Mouse (Mus musculus): ENCODE data around the gene Dgki. TPM values are rescaled to one million over a fixed set of nuclear protein-coding genes. Genes with fewer than 3 reads are reported as not detected.

The Dgki gene
- polyA plus RNA-seq, 1 experiment from 2014 or later, result 2.8 TPM

- Histone ChIP-seq H3K9ac (ENCODE audit: low read length) (no peak overlapping the region), H3K4me1 (ENCODE audit: control insufficient read depth, insufficient read depth, low read length) (no peaks in the 10 kb centered on the region), H3K4me2 (ENCODE audit: low read depth) (no peak overlapping the region), H3K4me3 (ENCODE audit: low read depth, low read length) (no peak overlapping the region), H3K27ac (ENCODE audit: low read depth, low read length) (no peak overlapping the region), H3K27me3 (ENCODE audit: control insufficient read depth, insufficient read depth, low read length) (no peaks in the 10 kb centered on the region), H3K9me3 (ENCODE audit: control insufficient read depth, low read length) (no peaks in the 10 kb centered on the region), H3K36me3 (ENCODE audit: control insufficient read depth, insufficient read depth, low read length) (no peaks in the 10 kb centered on the region)
- no peak for DNase-seq (ENCODE audit: low spot score)
- no peak for ATAC-seq (ENCODE audit: insufficient read depth, low FRiP score, low TSS enrichment)
- WGBS, result 82% methylated on average over 3 of the region's 3 CpGs
These were observed 239.9 kb downstream of the Dgki start for GRCm38 (mm10) chr6:37060114-37060513.

- H3K9ac ChIP-seq (ENCODE audit: low read length), result no peak overlapping the region
- no peak overlapping the region for H3K4me2 ChIP-seq (ENCODE audit: low read depth)
- ATAC-seq (ENCODE audit: insufficient read depth, low FRiP score, low TSS enrichment) (no peak), DNase-seq (ENCODE audit: low spot score) (no peak)
- H3K4me3 ChIP-seq (ENCODE audit: low read depth, low read length), result no peak overlapping the region
- no peaks in the 10 kb centered on the region for H3K36me3 ChIP-seq (ENCODE audit: control insufficient read depth, insufficient read depth, low read length)
- no peaks in the 10 kb centered on the region for H3K4me1 ChIP-seq (ENCODE audit: control insufficient read depth, insufficient read depth, low read length)
- H3K9me3 ChIP-seq (ENCODE audit: control insufficient read depth, low read length), result no peaks in the 10 kb centered on the region
- no peak overlapping the region for H3K27ac ChIP-seq (ENCODE audit: low read depth, low read length)
- 89% methylated on average over 9 of the region's 9 CpGs for WGBS
- H3K27me3 ChIP-seq (ENCODE audit: control insufficient read depth, insufficient read depth, low read length), result no peaks in the 10 kb centered on the region
These were observed 242.0 kb downstream of the Dgki start for GRCm38 (mm10) chr6:37057957-37058356.

GRCm38 (mm10) chr6:37057536-37057935 lies 242.4 kb downstream of the Dgki start:
- Histone ChIP-seq H3K27ac (ENCODE audit: low read depth, low read length) (no peak overlapping the region), H3K27me3 (ENCODE audit: control insufficient read depth, insufficient read depth, low read length) (no peaks in the 10 kb centered on the region), H3K4me1 (ENCODE audit: control insufficient read depth, insufficient read depth, low read length) (no peaks in the 10 kb centered on the region), H3K9me3 (ENCODE audit: control insufficient read depth, low read length) (no peaks in the 10 kb centered on the region), H3K4me3 (ENCODE audit: low read depth, low read length) (no peak overlapping the region), H3K4me2 (ENCODE audit: low read depth) (no peak overlapping the region), H3K9ac (ENCODE audit: low read length) (no peak overlapping the region), H3K36me3 (ENCODE audit: control insufficient read depth, insufficient read depth, low read length) (no peaks in the 10 kb centered on the region)
- ATAC-seq (ENCODE audit: insufficient read depth, low FRiP score, low TSS enrichment) (no peak), DNase-seq (ENCODE audit: low spot score) (no peak)
- 93% methylated on average over 7 of the region's 7 CpGs for WGBS

GRCm38 (mm10) chr6:37055634-37056033 lies 244.3 kb downstream of the Dgki start:
- no peak overlapping the region for H3K4me3 ChIP-seq (ENCODE audit: low read depth, low read length)
- DNase-seq (ENCODE audit: low spot score), result no peak
- no peak for ATAC-seq (ENCODE audit: insufficient read depth, low FRiP score, low TSS enrichment)
- H3K27ac ChIP-seq (ENCODE audit: low read depth, low read length), result no peak overlapping the region
- no peaks in the 10 kb centered on the region for H3K36me3 ChIP-seq (ENCODE audit: control insufficient read depth, insufficient read depth, low read length)
- H3K4me2 ChIP-seq (ENCODE audit: low read depth), result no peak overlapping the region
- no peak overlapping the region for H3K9ac ChIP-seq (ENCODE audit: low read length)
- no peaks in the 10 kb centered on the region for H3K27me3 ChIP-seq (ENCODE audit: control insufficient read depth, insufficient read depth, low read length)
- no peaks in the 10 kb centered on the region for H3K4me1 ChIP-seq (ENCODE audit: control insufficient read depth, insufficient read depth, low read length)
- 88% methylated on average over 3 of the region's 3 CpGs for WGBS
- H3K9me3 ChIP-seq (ENCODE audit: control insufficient read depth, low read length), result no peaks in the 10 kb centered on the region

DNA sequence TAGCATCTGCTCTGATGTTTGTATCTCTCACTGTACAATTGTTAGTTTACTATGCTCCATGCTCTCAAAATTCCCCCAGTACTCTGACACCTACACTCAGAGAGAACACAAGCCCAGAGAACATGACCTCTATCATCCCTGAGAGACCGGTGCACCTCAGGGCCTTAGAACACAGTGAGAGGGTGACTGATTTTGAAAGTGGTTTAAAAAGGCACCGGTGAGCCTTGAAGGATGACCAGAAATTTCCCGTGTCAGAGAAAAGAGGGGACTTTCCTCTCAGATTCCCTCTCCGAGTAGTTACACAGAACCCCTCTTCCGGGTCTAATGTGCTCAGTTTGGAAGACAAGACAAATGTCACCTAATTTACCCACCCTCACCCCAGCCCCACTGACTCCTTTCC lies 244.9 kb downstream of the Dgki start:
- Histone ChIP-seq H3K9ac (ENCODE audit: low read length) (no peak overlapping the region), H3K27me3 (ENCODE audit: control insufficient read depth, insufficient read depth, low read length) (no peaks in the 10 kb centered on the region), H3K4me3 (ENCODE audit: low read depth, low read length) (no peak overlapping the region), H3K4me1 (ENCODE audit: control insufficient read depth, insufficient read depth, low read length) (no peaks in the 10 kb centered on the region), H3K27ac (ENCODE audit: low read depth, low read length) (no peak overlapping the region), H3K9me3 (ENCODE audit: control insufficient read depth, low read length) (no peaks in the 10 kb centered on the region), H3K4me2 (ENCODE audit: low read depth) (no peak overlapping the region), H3K36me3 (ENCODE audit: control insufficient read depth, insufficient read depth, low read length) (no peaks in the 10 kb centered on the region)
- WGBS, result 82% methylated on average over 5 of the region's 5 CpGs
- no peak for DNase-seq (ENCODE audit: low spot score)
- no peak for ATAC-seq (ENCODE audit: insufficient read depth, low FRiP score, low TSS enrichment)

- Histone ChIP-seq H3K27ac (ENCODE audit: low read depth, low read length) (no peak overlapping the region), H3K9ac (ENCODE audit: low read length) (no peak overlapping the region), H3K4me2 (ENCODE audit: low read depth) (no peak overlapping the region), H3K27me3 (ENCODE audit: control insufficient read depth, insufficient read depth, low read length) (no peaks in the 10 kb centered on the region), H3K36me3 (ENCODE audit: control insufficient read depth, insufficient read depth, low read length) (no peaks in the 10 kb centered on the region), H3K4me3 (ENCODE audit: low read depth, low read length) (no peak overlapping the region), H3K9me3 (ENCODE audit: control insufficient read depth, low read length) (no peaks in the 10 kb centered on the region), H3K4me1 (ENCODE audit: control insufficient read depth, insufficient read depth, low read length) (no peaks in the 10 kb centered on the region)
- DNase-seq (ENCODE audit: low spot score) (peak; percentile 35), ATAC-seq (ENCODE audit: insufficient read depth, low FRiP score, low TSS enrichment) (no peak)
- WGBS, result 51% methylated on average over 6 of the region's 6 CpGs
These were observed 245.5 kb downstream of the Dgki start for GRCm38 (mm10) chr6:37054435-37055020.

- ATAC-seq (ENCODE audit: insufficient read depth, low FRiP score, low TSS enrichment) (no peak), DNase-seq (ENCODE audit: low spot score) (no peak)
- Histone ChIP-seq H3K27ac (ENCODE audit: low read depth, low read length) (no peak overlapping the region), H3K27me3 (ENCODE audit: control insufficient read depth, insufficient read depth, low read length) (no peaks in the 10 kb centered on the region), H3K4me1 (ENCODE audit: control insufficient read depth, insufficient read depth, low read length) (no peaks in the 10 kb centered on the region), H3K4me2 (ENCODE audit: low read depth) (no peak overlapping the region), H3K4me3 (ENCODE audit: low read depth, low read length) (no peak overlapping the region), H3K9me3 (ENCODE audit: control insufficient read depth, low read length) (no peaks in the 10 kb centered on the region), H3K9ac (ENCODE audit: low read length) (no peak overlapping the region), H3K36me3 (ENCODE audit: control insufficient read depth, insufficient read depth, low read length) (no peaks in the 10 kb centered on the region)
- 60% methylated on average over 2 of the region's 2 CpGs for WGBS
These were observed 246.6 kb downstream of the Dgki start for GRCm38 (mm10) chr6:37053411-37053810.

DNA sequence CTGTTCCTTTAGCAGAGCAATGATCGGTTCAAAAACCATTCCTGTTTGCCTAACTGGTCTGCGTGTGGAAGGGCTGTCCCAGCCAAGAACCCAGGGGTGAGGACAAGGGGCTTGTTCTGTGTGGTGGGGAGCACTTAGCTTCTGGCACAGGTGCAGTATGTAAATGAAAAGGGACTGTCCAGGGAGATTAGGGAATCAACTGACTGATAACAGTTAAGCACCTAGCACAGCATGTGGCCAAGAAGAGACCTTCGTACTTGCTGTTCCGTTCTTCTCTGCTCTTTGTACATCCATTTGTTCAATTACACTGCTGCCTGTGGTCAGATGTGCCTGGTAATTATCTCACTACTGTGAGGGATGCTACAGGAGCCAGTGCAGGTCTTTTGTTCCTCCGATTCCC lies 248.3 kb downstream of the Dgki start:
- DNase-seq (ENCODE audit: low spot score) (no peak), ATAC-seq (ENCODE audit: insufficient read depth, low FRiP score, low TSS enrichment) (no peak)
- WGBS, result 56% methylated on average over 5 of the region's 5 CpGs
- H3K9ac ChIP-seq (ENCODE audit: low read length), result no peak overlapping the region
- no peaks in the 10 kb centered on the region for H3K27me3 ChIP-seq (ENCODE audit: control insufficient read depth, insufficient read depth, low read length)
- H3K27ac ChIP-seq (ENCODE audit: low read depth, low read length), result no peak overlapping the region
- no peaks in the 10 kb centered on the region for H3K9me3 ChIP-seq (ENCODE audit: control insufficient read depth, low read length)
- no peak overlapping the region for H3K4me3 ChIP-seq (ENCODE audit: low read depth, low read length)
- no peaks in the 10 kb centered on the region for H3K36me3 ChIP-seq (ENCODE audit: control insufficient read depth, insufficient read depth, low read length)
- H3K4me2 ChIP-seq (ENCODE audit: low read depth), result no peak overlapping the region
- no peaks in the 10 kb centered on the region for H3K4me1 ChIP-seq (ENCODE audit: control insufficient read depth, insufficient read depth, low read length)

- H3K4me2 ChIP-seq (ENCODE audit: low read depth), result no peak overlapping the region
- no peak overlapping the region for H3K27ac ChIP-seq (ENCODE audit: low read depth, low read length)
- WGBS, result 91% methylated on average over 1 of the region's 1 CpGs
- no peaks in the 10 kb centered on the region for H3K27me3 ChIP-seq (ENCODE audit: control insufficient read depth, insufficient read depth, low read length)
- no peak overlapping the region for H3K4me3 ChIP-seq (ENCODE audit: low read depth, low read length)
- no peak overlapping the region for H3K9ac ChIP-seq (ENCODE audit: low read length)
- DNase-seq (ENCODE audit: low spot score) (no peak), ATAC-seq (ENCODE audit: insufficient read depth, low FRiP score, low TSS enrichment) (no peak)
- H3K9me3 ChIP-seq (ENCODE audit: control insufficient read depth, low read length), result no peaks in the 10 kb centered on the region
- H3K4me1 ChIP-seq (ENCODE audit: control insufficient read depth, insufficient read depth, low read length), result no peaks in the 10 kb centered on the region
- H3K36me3 ChIP-seq (ENCODE audit: control insufficient read depth, insufficient read depth, low read length), result no peaks in the 10 kb centered on the region
These were observed 248.8 kb downstream of the Dgki start for GRCm38 (mm10) chr6:37051150-37051549.

All from neural tube, embryonic 11.5 days (tissue).